Mouse (Mus musculus) layer of hippocampus, postnatal 10 days (tissue): ENCODE data around the gene Barx1. TPM values are rescaled to one million over a fixed set of nuclear protein-coding genes. Genes with fewer than 3 reads are reported as not detected.

Experiments
- DNase-seq, 2 experiments: peaks; one replicate each; pipeline ENCODE4 v3.0.0; 2021; ENCODE audit warnings: low spot score in 2 of 2
- total RNA-seq, 2 experiments: library from RNA; stranded (reverse); gene quantifications; 2 replicates each; pipeline ENCODE4 v1.2.3; 2021

The Barx1 gene
- total RNA-seq, 2 experiments from 2014 or later, result not detected

DNA sequence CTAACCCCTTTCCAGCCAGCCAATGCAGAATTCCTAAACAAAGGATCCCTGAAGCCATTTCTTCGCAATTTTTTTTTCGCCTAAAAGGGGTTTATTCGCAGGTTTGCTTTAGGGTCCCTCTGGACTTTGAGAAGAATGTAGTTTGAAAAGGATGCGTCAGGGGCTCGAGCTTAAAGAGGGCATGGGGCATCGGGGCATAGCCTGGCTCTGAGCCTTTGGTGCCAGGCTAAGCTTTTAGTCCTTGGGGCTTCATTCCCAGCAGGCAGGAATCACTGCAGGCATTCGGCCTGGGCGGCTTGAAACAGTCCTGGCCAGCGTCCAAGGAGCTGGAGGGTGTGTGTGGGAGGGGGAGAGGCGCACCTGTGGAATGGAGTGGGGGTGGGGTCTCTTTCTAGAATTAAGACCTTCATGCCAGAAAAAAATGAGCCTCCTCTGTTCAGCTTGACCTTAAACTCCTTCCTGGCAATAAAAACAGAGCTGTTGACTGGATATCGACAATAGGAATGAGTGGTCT lies 2.5 kb upstream of the Barx1 start:
- no peak for DNase-seq

DNA sequence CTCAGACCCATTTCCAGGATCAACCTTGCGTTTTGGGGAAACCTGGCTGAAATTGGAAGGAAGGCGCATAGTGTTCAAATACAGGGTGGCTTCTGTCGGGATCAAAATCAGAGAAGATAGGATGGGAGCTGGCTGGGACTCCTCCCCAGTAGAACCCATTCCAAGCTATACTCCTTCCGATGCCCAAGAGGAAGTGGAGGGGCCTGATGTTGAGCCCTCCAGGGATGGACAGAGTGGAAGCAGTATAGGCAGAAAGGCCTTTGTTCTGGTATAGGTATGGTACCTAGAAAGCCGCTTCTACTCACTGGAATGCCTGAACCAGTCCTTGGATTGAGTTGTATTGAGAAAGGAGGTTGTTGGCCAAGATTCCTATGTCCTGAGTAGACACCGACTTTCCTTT lies 2.1 kb upstream of the Barx1 start:
- no peak for DNase-seq

DNA sequence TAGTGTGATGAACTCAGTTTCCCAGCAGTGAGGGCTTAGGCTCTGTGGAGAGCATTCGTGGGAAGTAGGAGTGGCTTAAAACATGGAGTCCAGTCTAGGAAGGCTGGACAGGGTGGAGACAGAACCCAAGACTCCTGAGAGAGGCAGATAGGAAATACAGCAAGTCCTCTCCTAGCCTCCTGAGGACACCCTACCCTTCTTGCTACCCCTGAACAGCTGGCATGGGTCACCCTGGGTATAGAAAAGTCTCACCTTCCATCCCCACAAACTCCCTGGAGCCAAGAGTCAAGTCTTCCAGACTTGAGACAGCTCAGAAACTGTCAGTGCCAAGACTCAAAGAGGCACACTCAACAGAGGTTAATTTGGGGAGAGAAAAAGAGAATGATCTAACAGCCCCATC lies 1.2 kb upstream of the Barx1 start:
- DNase-seq, result no peak

DNA sequence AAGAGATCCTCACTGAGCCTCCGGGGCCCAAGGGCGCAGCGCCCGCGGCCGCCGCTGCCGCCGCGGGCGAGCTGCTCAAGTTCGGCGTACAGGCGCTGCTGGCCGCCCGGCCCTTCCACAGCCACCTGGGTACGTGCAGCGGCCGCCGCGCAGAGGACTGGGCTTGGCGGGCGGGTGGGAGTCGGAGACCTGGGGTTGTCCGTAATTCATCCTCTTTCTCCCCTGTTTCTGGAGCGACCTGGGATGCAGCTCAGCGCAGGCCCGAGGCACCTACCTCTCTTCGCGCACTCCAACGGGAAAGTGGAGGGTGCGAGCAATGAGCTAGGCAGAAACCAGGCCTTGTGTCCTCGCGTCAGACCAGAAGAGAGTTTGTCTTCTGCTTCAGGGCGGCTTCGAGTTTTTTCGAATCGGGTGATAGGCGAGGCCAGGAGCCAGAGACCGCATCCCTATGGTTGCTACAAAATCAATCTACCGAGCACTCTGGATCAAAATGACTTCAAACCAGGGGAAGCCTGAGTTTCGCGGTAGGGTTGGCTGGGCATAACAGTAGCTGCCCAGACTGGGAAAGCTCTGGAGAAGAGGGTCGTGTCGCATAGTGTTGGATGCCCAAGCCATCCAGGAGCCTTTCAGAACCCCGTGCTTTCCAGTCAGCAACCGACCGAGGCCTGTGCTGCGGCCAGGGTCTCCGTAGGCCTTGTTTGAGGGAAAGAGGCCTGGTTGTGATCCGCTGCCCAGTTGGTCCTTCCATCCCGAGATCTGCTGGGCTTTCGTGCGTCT lies 601 bp downstream of the Barx1 start:
- no peak for DNase-seq

DNA sequence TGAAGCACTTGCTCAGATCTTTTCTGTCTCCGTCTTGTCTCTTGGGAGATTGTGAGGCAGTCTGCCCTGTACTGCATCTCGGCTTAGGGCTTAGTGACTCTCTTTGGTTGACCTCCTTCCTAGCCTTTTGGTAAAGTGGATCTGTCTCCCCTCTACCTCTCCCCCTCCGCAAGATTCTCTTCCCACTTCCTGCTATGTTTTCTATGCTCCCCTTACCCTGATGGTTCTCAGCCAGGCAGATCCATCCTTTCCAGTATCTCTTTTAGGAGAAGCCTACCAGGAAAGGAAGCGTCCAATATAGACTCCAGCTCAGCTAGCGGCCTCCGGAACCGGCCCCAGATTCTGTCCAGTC lies 1.2 kb downstream of the Barx1 start:
- no peak for DNase-seq

DNA sequence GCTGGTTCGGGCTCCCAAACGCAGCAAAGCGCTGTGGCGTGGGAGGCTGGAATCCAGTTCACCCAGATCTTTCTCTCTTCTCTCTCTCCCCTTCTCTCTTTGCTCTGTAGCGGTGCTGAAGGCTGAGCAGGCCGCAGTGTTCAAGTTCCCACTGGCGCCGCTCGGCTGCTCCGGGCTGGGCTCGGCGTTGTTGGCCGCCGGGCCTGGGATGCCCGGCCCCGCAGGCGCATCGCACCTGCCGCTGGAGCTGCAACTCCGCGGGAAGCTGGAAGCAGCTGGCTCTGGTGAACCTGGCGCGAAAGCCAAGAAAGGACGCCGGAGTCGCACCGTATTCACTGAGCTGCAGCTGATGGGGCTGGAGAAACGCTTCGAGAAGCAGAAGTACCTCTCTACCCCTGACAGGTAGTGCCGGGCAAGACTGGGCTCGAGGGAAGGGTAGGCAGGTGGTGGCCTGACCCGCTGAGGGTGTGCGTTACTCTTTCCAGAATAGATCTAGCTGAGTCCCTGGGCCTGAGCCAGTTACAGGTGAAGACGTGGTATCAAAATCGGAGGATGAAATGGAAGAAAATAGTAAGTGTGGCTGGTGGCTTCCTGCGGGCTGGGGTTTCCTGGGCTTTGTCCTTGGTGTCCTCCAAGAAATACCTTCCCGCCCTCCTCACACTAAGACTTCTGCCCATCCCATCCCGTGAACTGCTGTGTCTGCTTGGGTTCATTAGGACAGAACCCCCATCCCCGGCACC lies 2.3 kb downstream of the Barx1 start:
- no peak for DNase-seq

DNA sequence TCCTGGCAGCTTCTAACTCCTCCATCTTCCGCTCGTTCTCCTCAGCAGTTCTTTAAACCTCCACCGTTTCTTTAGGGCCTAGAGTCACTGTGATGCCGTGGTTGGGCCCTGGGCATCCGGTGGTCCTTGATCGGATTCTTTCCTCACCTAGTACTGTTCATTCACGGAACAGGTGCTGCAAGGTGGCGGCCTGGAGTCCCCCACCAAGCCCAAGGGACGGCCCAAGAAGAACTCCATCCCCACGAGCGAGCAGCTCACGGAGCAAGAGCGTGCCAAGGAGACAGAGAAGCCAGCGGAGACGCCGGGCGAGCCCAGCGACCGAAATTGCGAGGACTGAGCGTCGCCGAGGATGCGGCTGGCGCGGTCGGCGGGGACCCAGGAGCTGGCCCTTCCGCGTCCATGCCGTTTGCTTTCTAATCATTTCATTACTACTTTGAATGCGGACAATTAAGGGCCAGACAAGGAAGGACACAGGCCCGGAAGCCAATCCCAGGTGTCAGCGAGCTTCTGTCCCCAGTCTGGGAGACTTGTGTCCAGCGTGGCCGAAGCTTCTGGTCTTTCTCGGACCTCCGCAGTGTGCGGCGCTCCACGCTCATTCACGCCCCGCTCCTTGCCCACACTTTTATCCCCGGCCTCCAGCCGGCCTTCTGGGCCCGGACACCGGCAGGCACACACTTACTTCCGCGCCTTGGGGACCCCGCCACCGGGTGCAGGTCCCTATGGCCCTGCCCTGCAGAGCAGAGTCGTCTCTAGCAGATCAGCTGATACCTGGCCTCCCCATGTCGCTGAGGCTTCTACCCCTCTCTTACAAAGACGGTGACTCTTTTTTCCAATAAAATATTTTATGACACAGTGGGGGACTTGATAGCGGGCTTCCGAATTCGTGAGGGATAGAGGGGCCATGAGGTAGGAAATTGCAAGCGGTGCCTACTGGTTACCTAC lies 3.1 kb downstream of the Barx1 start:
- no peak for DNase-seq

DNA sequence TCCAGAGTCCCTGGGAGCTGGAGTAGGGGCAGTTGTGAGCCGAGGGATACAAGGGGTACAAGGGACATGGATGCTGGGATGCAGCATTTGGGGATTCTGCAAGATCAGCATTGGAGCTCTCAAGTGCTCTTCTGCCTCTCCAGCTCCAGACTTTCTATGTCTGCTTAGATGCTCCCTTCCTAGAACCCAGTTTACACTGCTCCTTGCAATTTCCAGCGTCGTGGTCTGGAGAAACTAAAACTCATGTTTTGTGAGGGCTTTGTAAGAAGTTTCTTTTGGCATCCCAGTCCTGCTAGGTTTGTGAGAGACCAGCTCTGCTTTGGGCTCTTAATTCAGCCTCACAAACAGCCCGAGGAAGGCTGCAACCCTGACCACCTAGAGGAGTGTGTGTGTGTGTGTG lies 4.7 kb downstream of the Barx1 start:
- no peak for DNase-seq

DNA sequence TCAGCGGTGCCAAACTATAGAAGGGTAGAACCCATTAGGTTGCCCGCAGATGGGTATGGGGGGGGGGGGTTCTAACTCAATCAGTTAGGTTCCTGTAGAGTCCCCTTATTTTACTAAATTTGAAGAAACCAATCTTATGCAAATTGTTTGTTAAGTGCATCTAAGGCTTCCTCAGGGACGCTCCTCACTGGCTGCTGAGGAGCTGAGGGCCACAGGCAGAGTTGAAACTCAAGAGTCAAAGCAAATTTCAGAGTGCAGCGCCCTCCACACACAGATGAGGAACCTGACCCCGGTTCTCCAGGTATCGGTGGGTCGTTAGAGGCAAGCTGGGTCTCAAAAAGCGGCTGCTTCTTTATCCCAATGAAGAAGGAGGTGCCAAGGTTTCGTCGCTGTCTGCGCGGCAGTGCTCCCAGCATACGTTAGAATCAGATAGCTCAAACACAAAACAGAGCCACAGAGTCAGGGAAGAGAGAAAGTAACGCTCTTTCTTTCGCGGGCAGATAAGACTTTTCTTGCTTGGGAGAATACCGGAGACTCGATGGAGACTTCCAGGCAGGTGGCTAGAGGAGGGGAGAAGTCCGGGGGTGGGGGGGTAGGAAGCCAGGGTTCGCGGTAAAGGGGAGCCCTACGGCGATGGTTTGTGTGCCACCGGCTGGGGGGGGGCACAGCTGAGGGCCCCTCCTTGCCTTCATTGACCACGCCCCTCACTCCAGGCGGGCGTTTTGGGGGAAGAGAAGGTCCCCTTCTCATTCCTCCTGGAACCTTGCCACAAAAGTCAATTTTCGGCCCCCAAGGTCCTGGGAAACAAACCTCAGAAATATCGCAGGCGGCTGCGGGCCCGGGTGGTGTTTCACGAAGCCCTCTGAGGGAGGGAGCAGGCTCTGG lies 5.5 kb downstream of the Barx1 start:
- no peak for DNase-seq

DNA sequence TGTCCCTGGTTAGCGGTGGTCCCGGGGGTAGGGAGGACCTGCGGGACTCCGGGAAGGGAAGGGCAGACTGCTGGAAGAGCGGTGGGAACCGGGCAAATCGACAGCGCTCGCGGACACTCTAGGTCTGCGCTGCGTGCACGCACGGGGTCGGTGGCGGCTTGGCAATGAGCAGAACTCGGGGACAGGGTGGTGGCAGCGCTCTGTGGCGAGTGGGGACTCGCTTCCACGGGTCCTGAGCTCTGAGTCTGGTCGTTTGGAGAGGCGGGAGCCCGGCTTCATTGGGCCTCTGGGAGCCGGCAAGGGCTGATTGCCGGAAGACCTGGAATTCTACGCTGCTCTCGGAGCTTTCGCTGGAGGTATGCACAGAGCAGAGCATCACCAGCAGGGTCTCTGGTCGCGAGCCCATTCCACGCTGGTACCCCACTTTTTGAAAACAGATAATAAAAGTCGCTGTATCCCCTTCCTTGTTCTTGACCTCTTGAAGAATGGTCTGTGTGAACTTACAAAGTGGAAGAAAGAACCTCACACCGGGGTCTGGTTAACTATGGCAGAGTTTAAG lies 6.3 kb downstream of the Barx1 start:
- no peak for DNase-seq

DNA sequence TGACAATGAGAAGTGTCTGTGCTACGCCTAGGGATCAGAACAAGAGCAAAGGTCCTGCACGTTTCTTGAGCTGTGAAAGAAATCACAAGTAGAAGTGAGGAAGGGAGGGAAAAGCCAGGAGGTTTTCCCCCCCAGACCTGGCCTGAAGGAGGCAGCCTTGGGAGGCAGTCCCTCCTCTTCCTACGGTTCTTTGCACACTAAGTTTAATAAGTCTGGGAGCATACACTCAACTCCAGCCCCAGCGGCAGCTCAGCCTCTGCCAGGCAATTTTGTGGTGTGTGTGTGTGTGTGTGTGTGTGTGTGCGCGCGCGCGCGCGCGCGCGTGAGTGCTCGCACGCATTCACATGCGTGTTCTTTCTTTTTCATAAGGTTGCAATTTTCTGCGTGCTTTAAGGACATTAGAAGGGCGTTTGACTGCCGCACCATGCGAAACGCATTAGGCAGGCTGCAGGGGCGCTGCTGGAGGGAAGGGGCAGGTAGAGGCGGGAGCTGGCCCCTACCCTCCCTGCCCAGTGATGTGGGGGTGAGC lies 9.6 kb downstream of the Barx1 start:
- no peak for DNase-seq

DNA sequence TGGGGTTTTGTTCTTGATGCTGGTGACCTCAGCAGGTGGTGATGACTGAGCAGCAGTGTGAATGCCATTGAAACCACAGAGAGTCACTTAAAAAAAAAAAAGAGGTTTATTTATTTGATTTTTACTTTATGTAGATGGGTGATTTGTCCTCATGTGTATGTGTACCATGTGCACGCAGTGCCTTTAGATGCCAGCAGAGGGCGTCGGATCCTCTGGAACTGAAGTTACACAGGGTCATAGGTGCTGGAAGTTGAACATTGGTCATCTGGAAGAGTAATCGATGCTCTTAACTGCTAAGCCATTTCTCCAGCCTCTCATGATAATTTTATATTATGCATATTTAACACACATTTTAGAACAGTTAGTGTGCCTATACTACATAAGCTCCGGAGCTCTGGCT lies 11.8 kb downstream of the Barx1 start:
- DNase-seq, result no peak

DNA sequence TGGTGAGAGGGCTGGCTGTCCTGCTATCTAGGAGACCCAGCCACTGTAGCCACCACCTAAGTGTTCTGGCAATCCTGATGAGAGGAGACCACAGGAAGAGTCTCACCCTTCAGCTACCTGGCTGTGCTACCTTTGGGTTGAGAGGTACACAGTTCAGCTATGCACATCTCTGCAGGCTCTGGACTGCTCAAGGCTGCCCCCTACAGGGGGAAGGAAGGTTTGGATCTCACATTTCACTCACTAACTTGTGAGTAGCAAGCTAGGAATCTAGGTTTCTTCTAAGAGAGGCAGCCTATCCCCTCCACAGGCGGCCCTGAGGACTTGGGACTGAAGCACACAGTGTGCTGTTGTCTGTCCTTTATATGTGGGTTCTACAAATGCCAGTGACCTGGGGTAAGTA lies 16.6 kb downstream of the Barx1 start:
- no peak for DNase-seq

DNA sequence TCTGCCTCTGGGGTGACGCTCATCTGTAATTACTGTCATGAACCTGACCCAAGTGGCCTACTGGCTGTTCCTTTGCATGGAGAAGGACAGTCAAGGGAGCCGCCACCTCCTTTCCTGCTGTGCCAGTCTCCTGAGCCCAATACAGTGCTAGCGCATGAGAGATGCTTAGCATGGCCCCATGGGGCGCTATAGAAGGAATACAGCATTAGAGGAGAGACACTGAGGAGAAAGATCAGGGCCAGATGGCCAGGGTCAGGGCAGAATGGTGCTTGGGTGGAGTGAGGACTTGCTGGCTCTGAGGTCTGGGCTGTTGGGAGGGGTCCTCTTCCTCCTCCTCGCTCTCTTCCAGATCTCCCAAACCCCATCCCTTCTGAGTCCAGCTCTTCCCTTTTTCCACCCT lies 23.9 kb downstream of the Barx1 start:
- no peak for DNase-seq

DNA sequence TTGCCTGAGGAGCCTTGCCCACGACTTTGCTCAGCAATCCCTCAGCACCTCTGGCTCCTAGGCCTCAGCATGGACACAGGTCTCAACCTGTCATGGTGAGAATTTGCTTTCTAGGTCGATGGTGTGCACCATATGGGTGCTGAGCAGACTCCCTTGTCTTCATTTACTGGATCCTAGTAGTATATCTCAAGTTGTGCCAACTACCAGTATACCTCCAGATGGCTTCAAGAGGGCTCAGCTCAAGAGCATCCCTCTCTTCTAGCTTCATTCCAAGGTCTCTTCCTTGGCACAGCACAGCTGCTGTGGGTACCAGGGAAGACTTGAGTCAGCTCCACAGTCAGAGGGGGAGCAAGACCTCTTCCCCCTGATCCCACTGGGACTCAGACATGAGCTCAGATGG lies 29.2 kb downstream of the Barx1 start:
- no peak for DNase-seq

DNA sequence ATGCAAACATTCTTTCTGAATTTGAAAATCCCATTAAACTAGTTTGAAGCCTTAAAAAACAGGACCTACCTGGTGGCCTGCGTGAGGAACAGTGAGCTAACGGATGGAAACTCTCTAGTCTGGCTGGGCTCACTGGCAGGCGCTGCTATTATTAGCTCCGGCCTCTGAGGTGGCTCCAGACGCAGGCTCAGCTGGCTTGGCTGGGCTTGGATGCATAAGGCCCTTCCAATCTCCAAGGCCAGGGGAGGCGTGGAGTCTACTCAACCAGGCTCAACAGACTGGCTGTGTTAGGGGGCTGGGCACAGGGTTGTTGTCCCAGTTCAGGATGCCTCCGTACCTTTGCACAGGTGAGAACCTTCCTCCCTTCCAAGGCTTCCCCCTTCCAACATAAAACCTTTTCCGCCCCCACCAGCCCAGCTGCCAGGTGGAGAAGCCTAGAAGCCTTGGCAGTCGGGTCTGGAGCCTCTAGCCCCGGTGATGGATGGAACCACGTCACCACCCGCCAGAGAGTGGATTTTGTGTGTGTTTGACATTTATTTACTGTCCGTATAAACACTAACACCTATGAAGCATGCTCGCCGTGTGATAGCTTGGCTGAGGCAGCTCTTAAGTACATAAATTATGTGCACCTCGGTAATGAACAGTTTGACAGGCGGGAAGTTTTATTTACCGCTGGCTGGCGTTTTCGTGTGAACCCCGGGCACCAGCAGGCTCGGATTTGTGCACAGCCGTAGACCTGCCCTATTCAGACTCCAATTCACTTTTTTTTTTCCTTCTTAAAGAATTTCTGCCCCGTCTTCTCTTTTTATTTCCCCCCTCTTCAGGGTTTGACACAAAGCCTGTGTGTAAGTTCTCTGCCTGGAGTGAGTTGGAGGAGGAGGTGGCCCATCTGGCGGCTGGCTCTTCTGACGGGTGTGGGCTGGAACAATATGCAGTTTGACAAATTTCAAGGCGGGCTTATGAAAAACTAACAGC lies 31.6 kb downstream of the Barx1 start:
- peak; percentile 12 to 32 for DNase-seq

DNA sequence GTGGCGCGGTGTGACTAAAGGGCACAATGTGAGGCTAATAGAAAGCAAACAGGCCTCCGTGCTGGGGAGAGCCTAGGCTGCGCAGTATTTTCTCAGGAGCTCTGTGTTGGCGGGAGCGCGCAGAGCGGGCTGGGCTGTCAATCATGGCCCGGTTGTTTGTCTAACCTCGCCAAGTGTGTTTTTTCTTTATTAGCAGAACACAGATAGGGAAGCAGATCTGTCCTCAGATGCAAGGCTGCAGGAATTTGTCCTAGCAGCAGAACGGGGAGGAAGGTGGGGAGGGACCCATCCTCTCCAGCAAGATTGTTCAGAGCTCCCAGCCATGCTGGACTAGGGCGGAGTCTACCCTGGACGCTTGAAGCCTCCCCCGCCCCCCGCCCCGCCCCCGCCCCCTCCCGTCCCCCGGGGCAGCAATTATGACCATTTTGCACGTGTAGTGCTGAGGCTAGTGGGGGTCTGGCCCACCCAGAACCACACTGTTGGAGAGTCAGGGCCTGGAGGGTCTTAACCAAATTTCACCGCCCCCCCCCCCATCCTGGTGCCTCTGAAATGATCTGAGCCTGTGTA lies 43.7 kb downstream of the Barx1 start:
- peak; percentile 17 to 18 for DNase-seq

DNA sequence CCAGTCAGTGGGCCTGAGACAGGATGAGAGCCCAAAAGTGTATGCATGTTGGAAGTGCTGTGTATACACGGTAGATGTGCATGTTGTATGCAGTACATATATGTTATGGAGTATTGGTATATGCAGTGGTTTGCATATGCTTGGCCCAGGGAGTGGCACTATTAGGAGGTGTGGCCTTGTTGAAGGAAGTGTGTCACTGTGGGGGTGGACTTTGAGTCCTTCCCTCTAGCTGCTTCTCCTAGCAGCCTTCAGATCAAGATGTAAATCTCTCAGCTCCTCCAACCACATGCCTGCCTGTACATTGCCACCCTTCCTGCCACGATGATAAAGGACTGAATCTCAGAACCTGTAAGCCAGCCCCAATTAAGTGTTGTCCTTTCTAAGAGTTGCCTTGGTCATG lies 49.9 kb downstream of the Barx1 start:
- no peak for DNase-seq

DNA sequence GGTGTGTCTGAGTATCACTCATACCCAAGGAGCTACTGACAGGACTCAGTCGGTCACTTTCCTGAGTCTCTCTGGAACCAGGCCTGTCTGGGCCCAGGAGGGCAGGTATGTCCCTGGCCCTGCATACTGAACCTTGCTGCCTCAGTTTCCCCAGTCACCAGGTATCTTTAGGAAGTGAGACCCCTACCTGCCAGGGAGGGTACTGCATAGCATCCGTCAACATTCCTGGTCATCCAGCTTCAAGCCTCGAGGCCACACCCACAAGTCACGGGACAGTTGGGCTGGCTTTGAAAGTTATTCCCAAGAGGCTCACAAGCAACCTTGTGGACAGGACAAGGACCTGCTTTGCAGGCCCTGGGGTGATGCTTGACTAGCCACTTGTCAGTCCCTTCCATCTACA lies 53.3 kb downstream of the Barx1 start:
- DNase-seq, result no peak
